Mouse (Mus musculus): ENCODE measurements around the gene Ccsap. TPM values are rescaled to one million over a fixed set of nuclear protein-coding genes. Genes with fewer than 3 reads are reported as not detected.

Gene Ccsap
- total and polyA plus RNA-seq, 3 experiments = 5.0 to 6.2 (median 5.4) TPM

GRCm38 (mm10) chr8:123842086-123842485, 17.9 kb downstream of the Ccsap start:
- Histone ChIP-seq H3K4me1 (ENCODE audit: control insufficient read depth in 1 of 2, insufficient read depth in 2 of 2) (peaks cover 0 to 16% of the 10 kb centered on the region in 2 experiments; a peak in 3 of 4 replicates), H3K27ac (ENCODE audit: insufficient read depth, low read depth) (no peak overlapping the region), H3K36me3 (replicated peaks in 1 of 2; ENCODE audit: control insufficient read depth in 1 of 2, insufficient read depth in 1 of 2, low read length in 1 of 2) (peaks cover 5 to 61% of the 10 kb centered on the region in 2 experiments), H3K9ac (ENCODE audit: insufficient read depth, low read depth) (no peak overlapping the region), H3K4me2 (ENCODE audit: insufficient read depth, low read depth, poor library complexity, severe bottlenecking) (no peak overlapping the region), H3K79me2 (replicated peaks; ENCODE audit: control insufficient read depth, extremely low read depth, insufficient read depth, poor library complexity, severe bottlenecking) (no peaks in the 10 kb centered on the region), H3K4me3 (replicated peaks in 1 of 3; ENCODE audit: low read depth in 2 of 3, low read length in 2 of 3, poor library complexity in 1 of 3) (no peak overlapping the region), H3K27me3 (replicated peaks) (no peaks in the 10 kb centered on the region), H3K9me3 (replicated peaks; ENCODE audit: low read length) (no peaks in the 10 kb centered on the region)
- no peak for TF ChIP-seq GABPA (IDR thresholded peaks at IDR 0.05; ENCODE audit: insufficient replicate concordance, low read depth, low read length)
- TF ChIP-seq RCOR1 (conservative IDR thresholded peaks at IDR 0.05; ENCODE audit: low read depth, low read length) = no peak
- TF ChIP-seq JUND (conservative IDR thresholded peaks at IDR 0.05; ENCODE audit: low read depth, low read length) = no peak
- no peak for TF ChIP-seq SMC3 (IDR thresholded peaks at IDR 0.05; ENCODE audit: low read depth, low read length)
- TF ChIP-seq KAT2A (IDR thresholded peaks at IDR 0.05; ENCODE audit: insufficient replicate concordance, low read length) = no peak
- TF ChIP-seq MAFK (IDR thresholded peaks at IDR 0.05; ENCODE audit: insufficient replicate concordance, low read length) = no peak
- TF ChIP-seq USF2 (conservative IDR thresholded peaks at IDR 0.05; ENCODE audit: low read depth, low read length) = no peak
- TF ChIP-seq MXI1 (IDR thresholded peaks at IDR 0.05; ENCODE audit: low read depth, low read length) = no peak
- TF ChIP-seq PAX5 (IDR thresholded peaks at IDR 0.05; ENCODE audit: low read length) = no peak
- TF ChIP-seq ZKSCAN1 (IDR thresholded peaks at IDR 0.05; ENCODE audit: borderline replicate concordance, low read depth, low read length) = no peak
- DNase-seq (ENCODE audit: extremely low read depth) = no peak
- in situ Hi-C loops (cut with MboI; ENCODE audit: low pct_ligation_motif_present, low pct_unique_long_range_greater_than_20kb, low sequenced_read_pairs) = no loop called here
- dilution Hi-C loops (cut with MboI; ENCODE audit: extremely low pct_ligation_motif_present, extremely low pct_unique_long_range_greater_than_20kb, low sequenced_read_pairs) = no loop called here

GRCm38 (mm10) chr8:123840578-123841345, 19.2 kb downstream of the Ccsap start:
- Histone ChIP-seq H3K27ac (ENCODE audit: insufficient read depth, low read depth) (no peak overlapping the region), H3K9me3 (replicated peaks; ENCODE audit: low read length) (no peaks in the 10 kb centered on the region), H3K9ac (ENCODE audit: insufficient read depth, low read depth) (no peak overlapping the region), H3K4me2 (ENCODE audit: insufficient read depth, low read depth, poor library complexity, severe bottlenecking) (no peak overlapping the region), H3K4me1 (ENCODE audit: control insufficient read depth in 1 of 2, insufficient read depth in 2 of 2) (peaks cover 0 to 3% of the 10 kb centered on the region in 2 experiments; a peak in 3 of 4 replicates), H3K79me2 (replicated peaks; ENCODE audit: control insufficient read depth, extremely low read depth, insufficient read depth, poor library complexity, severe bottlenecking) (no peaks in the 10 kb centered on the region), H3K36me3 (replicated peaks in 1 of 2; ENCODE audit: control insufficient read depth in 1 of 2, insufficient read depth in 1 of 2, low read length in 1 of 2) (peaks cover 5 to 58% of the 10 kb centered on the region in 2 experiments), H3K27me3 (replicated peaks) (no peaks in the 10 kb centered on the region), H3K4me3 (replicated peaks in 1 of 3; ENCODE audit: low read depth in 2 of 3, low read length in 2 of 3, poor library complexity in 1 of 3) (no peak overlapping the region)
- in situ Hi-C loops (cut with MboI; ENCODE audit: low pct_ligation_motif_present, low pct_unique_long_range_greater_than_20kb, low sequenced_read_pairs) (no loop called here), dilution Hi-C loops (cut with MboI; ENCODE audit: extremely low pct_ligation_motif_present, extremely low pct_unique_long_range_greater_than_20kb, low sequenced_read_pairs) (no loop called here)
- DNase-seq (ENCODE audit: extremely low read depth) = no peak
- TF ChIP-seq ZKSCAN1 (IDR thresholded peaks at IDR 0.05; ENCODE audit: borderline replicate concordance, low read depth, low read length) (no peak), UBTF (IDR thresholded peaks at IDR 0.05; ENCODE audit: low read depth, low read length) (no peak), TBP (conservative IDR thresholded peaks at IDR 0.05; ENCODE audit: low read depth, low read length) (no peak), NELFE (IDR thresholded peaks at IDR 0.05; ENCODE audit: low read depth, low read length) (no peak), TCF12 (IDR thresholded peaks at IDR 0.05; ENCODE audit: low read depth, low read length) (no peak), RAD21 (IDR thresholded peaks at IDR 0.05; ENCODE audit: low read depth, low read length) (no peak), MAFK (IDR thresholded peaks at IDR 0.05; ENCODE audit: insufficient replicate concordance, low read length) (no peak), POLR2AphosphoS2 (IDR thresholded peaks at IDR 0.05; ENCODE audit: low read depth, low read length) (no peak), ELF1 (IDR thresholded peaks at IDR 0.05; ENCODE audit: low read depth, low read length) (no peak), ZNF384 (IDR thresholded peaks at IDR 0.05; ENCODE audit: low read depth, low read length) (no peak), ZMIZ1 (IDR thresholded peaks at IDR 0.05; ENCODE audit: low read depth, low read length) (no peak), MAX (IDR thresholded peaks at IDR 0.05; ENCODE audit: low read length) (no peak)
